Mouse (Mus musculus) neutrophil, adult 59 days (primary cell): Measurements from ENCODE around the gene Sugp2. TPM values are rescaled to one million over a fixed set of nuclear protein-coding genes. Genes with fewer than 3 reads are reported as not detected.

Experiments
- total RNA-seq, 2 experiments: library from RNA; stranded (reverse); gene quantifications; 1 replicate in 1 of 2; 2 replicates in 1 of 2; pipeline ENCODE4 v1.2.4; 2023

Sugp2 gene
- total RNA-seq, result 10 to 100 TPM; 27.7 to 31.9 TPM

GRCm38 (mm10) chr8:70234080-70234780, at the start of gene Sugp2, which contains the start of gene Armc6:
Gene Sugp2 (plus strand): TSS chr8:70234226.
Gene Armc6 (minus strand): TSS chr8:70234466.

GRCm38 (mm10) chr8:70212112-70213055, 21.6 kb upstream of the Sugp2 start, which contains the start of gene Slc25a42:
Gene Slc25a42 (minus strand): TSS chr8:70212305.

GRCm38 (mm10) chr8:70282603-70283135, 48.6 kb downstream of the Sugp2 start, which contains the start of gene Homer3:
Gene Homer3 (plus strand): TSS chr8:70282827.

GRCm38 (mm10) chr8:70302358-70302890, 68.4 kb downstream of the Sugp2 start, which contains the start of the genes Ddx49 and Cope:
Gene Ddx49 (minus strand): TSS chr8:70302489.
Gene Cope (plus strand): TSS chr8:70302518.

GRCm38 (mm10) chr8:70315624-70316510, 81.8 kb downstream of the Sugp2 start, which contains the start of gene Cers1:
Gene Cers1 (plus strand): TSS chr8:70315775.

GRCm38 (mm10) chr8:70329124-70329834, 95.3 kb downstream of the Sugp2 start, which contains the start of gene Gdf1:
Gene Gdf1 (plus strand): TSS chr8:70329817.

Other genes starting within 250 kb of the Sugp2 start
- gene Gatad2a, start 237.8 kb upstream of the Sugp2 start, total RNA-seq, result 10 to 100 TPM; 65.9 to 67.4 TPM
- gene Mau2, start 191.5 kb upstream of the Sugp2 start, total RNA-seq, result 10 to 100 TPM; 69.7 to 79.3 TPM
- 10 to 100 TPM; 26.8 to 28.6 TPM for gene Sugp1, start 191.4 kb upstream of the Sugp2 start, total RNA-seq
- gene Tm6sf2, start 161.3 kb upstream of the Sugp2 start, total RNA-seq, result not detected
- not detected for gene Hapln4, start 150.8 kb upstream of the Sugp2 start, total RNA-seq
- gene Ncan, start 113.4 kb upstream of the Sugp2 start, total RNA-seq, result not detected
- gene Nr2c2ap, start 102.9 kb upstream of the Sugp2 start, total RNA-seq, result 10 to 100 TPM in 1 of 2 experiments, 1 to 10 TPM in 1; 9.9 to 12.9 TPM
- 10 to 100 TPM in 1 of 2 experiments, 1 to 10 TPM in 1; 9.8 to 16.9 TPM for gene Rfxank, start 95.1 kb upstream of the Sugp2 start, total RNA-seq
- 10 to 100 TPM; 35.8 to 41.5 TPM for gene Borcs8, start 94.7 kb upstream of the Sugp2 start, total RNA-seq
- under 1 TPM; 0.53 to 0.78 TPM for gene Mef2b, start 94.5 kb upstream of the Sugp2 start, total RNA-seq
- gene Tmem161a, start 61.9 kb upstream of the Sugp2 start, total RNA-seq, result 10 to 100 TPM; 22.8 to 24.0 TPM
- 1 to 10 TPM; 1.9 to 2.6 TPM for gene Slc25a42, start 21.9 kb upstream of the Sugp2 start, total RNA-seq
- gene Armc6, start 240 bp downstream of the Sugp2 start, total RNA-seq, result 1 to 10 TPM; 4.2 to 5.7 TPM
- 1 to 10 TPM; 8.3 to 9.6 TPM for gene Homer3, start 48.6 kb downstream of the Sugp2 start, total RNA-seq
- gene Ddx49, start 68.3 kb downstream of the Sugp2 start, total RNA-seq, result 10 to 100 TPM; 32.1 to 32.3 TPM
- 100 to 1,000 TPM; 104 to 110 TPM for gene Cope, start 68.3 kb downstream of the Sugp2 start, total RNA-seq
- not detected for gene Cers1, start 81.5 kb downstream of the Sugp2 start, total RNA-seq
- gene Gdf1, start 95.6 kb downstream of the Sugp2 start, total RNA-seq, result not detected
- 10 to 100 TPM; 49.1 to 49.4 TPM for gene Upf1, start 119.1 kb downstream of the Sugp2 start, total RNA-seq
- gene Comp, start 139.3 kb downstream of the Sugp2 start, total RNA-seq, result under 1 TPM; 0.24 to 0.78 TPM
- 1 to 10 TPM; 4.6 to 6.1 TPM for gene Crtc1, start 205.4 kb downstream of the Sugp2 start, total RNA-seq
- 1 to 10 TPM; 2.8 to 3.1 TPM for gene Klhl26, start 242.7 kb downstream of the Sugp2 start, total RNA-seq